Mouse (Mus musculus) yolk sac, embryonic 10.5 days (tissue): Measurements from ENCODE around the gene Fam228a.
"Not testable (repeated sequence)": the region's sequence is repeated elsewhere in the genome, so short reads cannot be mapped to it uniquely, and the experiment has no call there.

Experiments
- DNase-seq: peaks from one replicate; pipeline ENCODE4 v3.0.0-alpha.2; 2017; ENCODE audit warnings: low spot score

Gene Fam228a

DNA sequence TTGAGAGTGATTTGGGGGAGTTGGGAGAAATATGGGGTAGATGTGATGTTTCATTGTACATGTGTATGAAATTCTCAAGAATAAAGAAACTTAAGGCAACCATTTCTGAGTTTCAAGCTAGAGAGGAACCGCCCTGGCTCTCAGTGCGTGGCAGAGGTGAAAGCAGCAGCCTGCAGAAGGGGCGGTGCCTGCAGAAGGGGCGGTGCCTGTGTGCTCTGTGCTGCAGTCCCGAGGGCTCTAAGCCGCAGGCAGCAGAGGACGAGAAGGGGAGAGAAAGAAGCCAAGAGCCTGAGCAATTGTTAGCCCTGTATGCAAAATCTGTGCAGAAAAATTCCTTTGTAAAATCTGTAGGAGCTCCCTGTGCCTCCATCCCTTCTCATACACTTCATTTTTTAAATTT lies 20.8 kb downstream of the Fam228a start:
- DNase-seq, result peak; percentile 41

DNA sequence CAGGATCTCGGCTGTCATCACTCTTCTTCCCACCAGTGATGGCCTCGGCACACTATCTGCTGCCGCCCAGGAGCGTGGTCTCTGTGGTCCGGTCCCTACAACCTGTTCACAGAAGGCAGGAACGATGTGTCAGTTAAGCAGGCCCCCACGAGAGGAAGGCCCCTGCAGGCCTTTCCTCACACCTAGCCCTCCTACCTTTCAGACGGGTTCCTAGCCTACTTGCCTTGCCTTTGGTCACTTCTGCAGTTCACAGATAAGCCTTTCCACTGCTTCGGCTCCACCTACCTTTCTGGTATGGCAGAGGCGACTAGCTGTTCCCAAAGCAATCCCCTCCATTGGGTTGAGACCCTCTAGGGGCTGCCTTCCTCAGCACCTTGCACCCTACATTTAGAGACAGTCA lies 22.6 kb downstream of the Fam228a start:
- DNase-seq, result no peak

DNA sequence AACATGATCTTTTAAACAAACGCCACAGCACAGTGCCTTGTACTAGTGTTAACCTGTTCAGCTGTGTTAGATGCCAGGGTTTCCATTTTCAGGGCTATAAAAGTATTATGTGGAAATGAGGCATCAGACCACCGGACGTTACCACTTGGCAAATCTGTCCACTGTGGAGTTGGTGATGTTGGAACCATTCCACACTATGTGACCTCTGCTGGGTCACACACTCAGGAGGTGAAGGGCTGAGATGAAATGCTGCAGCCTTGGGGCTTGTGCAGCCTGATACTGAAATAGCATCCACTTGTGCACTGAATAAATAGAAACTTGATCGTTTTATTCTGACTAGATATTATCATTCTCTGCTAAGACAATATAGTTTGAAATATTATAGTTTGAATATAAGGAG lies 24.9 kb downstream of the Fam228a start:
- DNase-seq, result no peak

DNA sequence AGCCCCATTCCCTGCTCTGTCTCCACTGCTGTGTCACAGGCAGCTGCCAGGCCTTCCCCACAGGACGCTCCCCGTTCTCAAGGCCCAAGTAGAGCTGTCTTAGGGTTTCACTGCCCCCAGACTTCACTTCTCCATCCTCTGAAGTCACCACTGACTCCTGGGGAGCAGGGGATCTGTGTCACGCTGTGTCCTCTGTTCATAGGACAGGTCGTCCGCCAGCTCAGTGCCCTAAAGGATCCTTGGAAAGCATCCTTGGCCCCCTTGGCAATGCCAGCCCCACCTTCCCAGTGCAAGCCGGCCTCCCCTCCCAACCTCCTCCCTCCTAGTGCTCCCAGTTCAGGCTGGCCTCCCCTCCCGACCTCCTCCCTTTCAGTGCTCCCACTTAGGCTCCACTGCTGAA lies 28.3 kb downstream of the Fam228a start:
- no peak for DNase-seq

DNA sequence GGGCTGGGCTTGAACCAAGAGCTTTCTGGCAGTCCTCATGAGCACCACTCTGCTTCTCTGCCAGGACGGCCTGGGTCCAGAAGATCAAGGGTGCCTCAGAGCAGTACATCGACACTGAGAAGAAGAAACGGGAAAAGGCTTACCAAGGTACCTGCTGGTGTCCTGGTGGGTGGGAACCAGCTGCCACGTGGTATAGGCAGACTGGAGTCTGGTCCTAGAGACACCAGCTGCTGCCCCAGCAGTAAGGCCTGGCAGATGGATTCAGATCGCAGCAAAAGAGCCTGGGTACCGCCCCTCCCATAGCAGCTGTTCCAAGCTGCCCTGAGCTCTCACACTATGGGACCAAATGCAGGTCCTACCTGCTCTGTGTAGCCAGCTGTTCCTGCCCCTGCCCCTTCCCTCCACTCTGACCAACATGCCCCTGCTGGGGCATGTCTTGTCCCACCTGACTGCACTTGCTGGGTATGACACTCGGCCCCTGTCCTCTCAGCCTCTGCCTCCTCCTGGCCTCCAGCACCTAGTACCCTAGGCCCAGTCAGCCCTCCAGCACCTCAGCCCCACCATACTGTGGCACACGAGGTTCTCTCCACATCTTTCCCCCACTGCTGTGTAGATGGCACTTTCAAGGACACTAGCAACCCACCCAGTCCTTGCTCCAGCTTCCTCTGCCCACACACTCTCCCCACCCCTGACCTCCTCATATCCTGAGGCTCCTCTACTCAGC lies 29.2 kb downstream of the Fam228a start:
- DNase-seq, result no peak

DNA sequence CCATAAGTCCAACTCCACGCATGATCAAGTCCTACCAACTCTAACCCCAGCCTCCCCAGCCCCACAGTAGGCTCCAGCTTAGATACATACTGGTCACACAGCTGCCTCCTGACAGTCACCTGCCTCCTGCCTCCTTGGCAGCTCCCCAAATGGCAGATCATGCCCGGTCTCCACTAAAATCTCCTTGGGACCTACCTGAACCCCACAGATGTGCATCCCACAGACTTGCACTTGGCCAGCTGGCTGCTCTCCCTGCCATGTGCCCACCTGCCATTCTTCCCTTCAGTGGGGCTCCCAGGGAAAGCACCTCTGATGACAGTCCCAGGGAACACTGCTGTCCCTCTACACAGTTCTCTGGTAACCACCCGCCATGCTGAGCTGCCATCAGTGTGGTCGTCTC lies 29.9 kb downstream of the Fam228a start:
- no peak for DNase-seq

- no peak for DNase-seq
Observed at GRCm38 (mm10) chr12:4707488-4708017, 30.7 kb downstream of the Fam228a start.

- DNase-seq, result no peak
Observed at GRCm38 (mm10) chr12:4706901-4707300, 31.3 kb downstream of the Fam228a start.

DNA sequence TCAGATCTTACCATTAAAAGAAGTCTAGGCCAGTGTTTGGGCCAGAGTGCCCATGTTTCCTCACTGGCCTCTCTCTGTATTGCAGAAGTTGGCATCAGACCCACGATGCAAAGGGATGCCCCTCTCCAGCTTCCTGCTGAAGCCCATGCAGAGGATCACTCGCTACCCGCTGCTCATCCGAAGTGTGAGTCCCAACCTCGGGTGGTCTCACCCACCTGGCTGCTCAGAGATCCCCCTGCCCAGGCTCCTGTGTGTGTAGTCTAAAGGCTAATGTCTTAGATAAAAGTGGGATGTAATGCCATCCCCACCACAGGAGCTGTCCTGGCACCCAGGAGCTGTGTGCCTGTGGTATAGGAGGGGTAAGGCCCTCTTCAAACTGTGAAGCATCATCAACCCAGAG lies 32.1 kb downstream of the Fam228a start:
- no peak for DNase-seq

DNA sequence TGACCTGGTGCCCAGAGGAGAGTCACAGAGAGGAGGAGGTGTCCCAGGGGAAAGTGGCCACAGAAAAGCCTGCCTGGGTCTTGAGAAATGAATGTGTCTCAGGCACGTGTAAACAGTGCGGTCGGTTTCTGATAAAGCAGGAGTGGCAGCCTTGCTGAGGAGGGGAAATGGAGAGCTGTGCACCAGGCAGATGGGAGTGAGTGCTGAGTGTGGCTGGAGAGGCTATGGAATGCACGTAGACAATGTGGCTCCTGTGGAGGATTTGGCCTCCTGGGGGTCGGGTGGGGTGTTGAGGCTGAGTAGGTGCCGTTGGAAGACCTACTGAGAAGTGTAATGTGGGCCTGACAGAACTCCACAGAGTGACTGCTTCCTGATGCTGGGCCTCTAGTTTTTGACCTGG lies 32.6 kb downstream of the Fam228a start:
- not testable (repeated sequence) for DNase-seq

GRCm38 (mm10) chr12:4694534-4694933 lies 43.7 kb downstream of the Fam228a start:
- no peak for DNase-seq

DNA sequence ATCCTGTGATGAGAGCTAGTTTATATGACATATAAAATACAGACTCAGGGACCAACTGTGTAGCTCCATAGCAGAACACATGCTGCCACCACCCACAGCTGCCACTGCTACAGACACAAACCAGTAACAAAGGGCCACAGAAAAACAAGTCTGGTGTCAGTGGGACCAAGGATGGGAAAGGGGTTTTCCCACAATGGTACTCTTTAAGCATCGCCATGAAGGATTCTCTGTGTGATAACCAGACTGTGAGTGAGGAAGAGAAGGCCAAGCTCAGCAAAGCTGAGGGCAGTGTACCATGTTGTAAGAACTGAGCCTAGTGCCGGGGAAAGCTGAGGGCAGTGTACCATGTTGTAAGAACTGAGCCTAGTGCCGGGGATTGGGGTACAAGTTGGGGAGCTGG lies 47.0 kb downstream of the Fam228a start:
- DNase-seq, result no peak

DNA sequence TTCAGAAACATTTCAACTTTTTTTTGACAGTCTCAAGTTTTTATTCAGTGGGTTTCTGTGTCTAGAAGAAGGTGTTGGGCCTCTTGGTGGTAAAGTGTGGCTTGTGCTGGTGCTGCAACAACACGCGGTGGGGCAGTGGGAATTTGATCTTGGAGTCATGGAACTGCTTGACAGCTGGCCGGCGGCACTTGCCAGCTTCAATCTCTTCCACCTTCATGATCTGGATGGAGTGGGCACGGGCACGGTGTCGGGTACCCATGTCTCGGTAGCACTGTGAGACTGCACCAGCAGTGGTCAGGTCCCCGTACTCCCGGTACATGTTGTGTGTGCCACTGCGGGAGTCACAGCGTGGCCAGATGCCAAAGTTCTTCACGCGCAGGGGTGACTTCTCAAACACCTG lies 48.9 kb downstream of the Fam228a start:
- no peak for DNase-seq

- no peak for DNase-seq
Observed at GRCm38 (mm10) chr12:4688386-4688785, 49.8 kb downstream of the Fam228a start.

GRCm38 (mm10) chr12:4685441-4685840 lies 52.8 kb downstream of the Fam228a start:
- no peak for DNase-seq

DNA sequence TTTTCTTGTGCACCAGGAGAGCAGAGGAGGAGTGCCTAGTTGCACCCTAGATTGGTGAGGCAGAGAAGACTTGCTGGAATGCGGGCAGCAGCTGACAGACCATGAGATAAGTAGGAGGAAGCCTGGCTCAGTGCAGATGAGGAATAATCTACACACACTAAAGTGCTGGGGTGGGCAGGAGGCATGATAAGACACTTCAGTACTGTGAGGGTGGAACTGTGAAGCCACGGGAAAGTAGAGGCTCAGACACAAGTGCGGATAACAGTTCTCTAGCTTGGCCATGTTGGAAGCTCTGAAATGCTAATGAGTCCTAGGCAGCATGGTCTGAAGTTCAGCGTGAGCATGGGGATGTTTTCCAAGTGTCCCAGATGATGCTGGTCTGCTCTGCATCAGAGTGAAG lies 58.3 kb downstream of the Fam228a start:
- no peak for DNase-seq

- DNase-seq, result no peak
Observed at GRCm38 (mm10) chr12:4676336-4676735, 61.9 kb downstream of the Fam228a start.

DNA sequence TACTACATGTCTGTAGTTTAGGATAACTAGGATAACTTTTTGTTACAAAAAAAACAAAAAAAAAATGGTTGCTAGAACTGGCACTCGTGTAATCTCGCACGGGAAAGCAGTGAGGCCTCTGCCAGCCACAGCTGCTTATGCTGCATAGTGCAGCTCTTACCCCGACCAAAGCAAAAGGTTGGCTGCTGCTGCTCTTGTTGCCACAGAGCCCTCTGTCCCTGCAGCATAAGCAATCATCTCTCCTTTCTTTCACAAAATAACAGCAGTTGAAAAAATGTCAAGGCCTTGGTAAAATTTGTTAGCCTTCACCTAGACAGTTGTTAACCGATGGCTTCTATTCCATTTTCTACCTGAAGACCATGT lies 72.6 kb downstream of the Fam228a start:
- DNase-seq, result no peak

DNA sequence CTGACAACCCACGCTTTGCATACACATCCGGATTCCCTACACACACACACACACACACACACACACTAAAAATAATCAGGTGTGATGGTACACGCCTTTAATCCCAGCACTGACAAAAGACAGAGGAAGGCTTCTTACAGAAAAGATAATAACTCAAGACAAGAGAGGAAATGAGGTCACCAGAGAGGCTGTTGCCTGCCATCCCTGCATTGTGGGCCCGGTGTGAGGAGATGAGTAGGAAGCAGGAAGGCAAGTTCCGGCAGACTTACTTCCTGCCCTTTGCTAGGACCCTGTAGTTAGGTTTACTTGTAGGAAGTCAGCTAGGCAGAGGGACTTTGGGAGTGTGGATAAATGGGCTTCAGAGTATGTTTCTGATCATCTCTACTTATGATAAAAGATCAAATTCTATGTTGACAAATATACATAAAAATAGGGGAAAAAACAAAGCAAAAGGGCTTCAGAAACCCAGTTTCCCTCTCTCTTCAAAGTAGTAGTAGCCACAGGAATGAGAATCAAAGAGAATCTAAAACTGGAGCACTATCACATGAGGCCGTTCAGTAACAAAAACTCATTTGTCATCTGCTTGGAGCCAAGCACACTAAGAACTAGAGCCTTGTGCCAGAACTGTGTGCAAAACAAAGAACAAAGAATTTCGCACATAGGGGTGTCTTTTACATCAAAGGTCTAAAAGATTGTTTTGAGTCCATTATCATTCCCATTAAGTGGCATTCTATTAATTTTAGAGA lies 73.1 kb downstream of the Fam228a start:
- no peak for DNase-seq
